Mouse (Mus musculus) erythroblast, embryonic 14.5 days (primary cell): Measurements from ENCODE around the gene Picalm. TPM values are rescaled to one million over a fixed set of nuclear protein-coding genes. Genes with fewer than 3 reads are reported as not detected.

ENCODE experiments used
- H3K27me3 ChIP-seq: 2 replicates; pipeline ENCODE4 v1.6.1; 2012; ENCODE audit warnings: inconsistent platforms; ENCODE audit not compliant: control insufficient read depth
- H3K36me3 ChIP-seq: 2 replicates; pipeline ENCODE4 v1.6.1; 2012; ENCODE audit warnings: mild to moderate bottlenecking, inconsistent platforms; ENCODE audit not compliant: control insufficient read depth
- H3K4me1 ChIP-seq: 2 replicates; pipeline ENCODE4 v1.6.1; 2012; ENCODE audit warnings: inconsistent platforms; ENCODE audit not compliant: control insufficient read depth
- H3K4me3 ChIP-seq: replicated peaks from 2 replicates; pipeline ENCODE3; 2012; ENCODE audit warnings: moderate library complexity, mild to moderate bottlenecking, inconsistent platforms
- H3K9me3 ChIP-seq: 2 replicates; pipeline ENCODE4 v1.6.1; 2012; ENCODE audit warnings: low read length, inconsistent platforms, mixed read lengths; ENCODE audit not compliant: control insufficient read depth
- GATA1 ChIP-seq: IDR thresholded peaks from 2 replicates; pipeline ENCODE4 v1.6.1; 2012; ENCODE audit warnings: low read length, inconsistent platforms, mixed read lengths
- TAL1 ChIP-seq: IDR thresholded peaks from 3 replicates; pipeline ENCODE4 v1.6.1; 2012; ENCODE audit warnings: low read length, inconsistent platforms, mixed read lengths
- polyA plus RNA-seq: library from polyadenylated mRNA; stranded (reverse); fragments of >175 nt; gene quantifications from 2 replicates; pipeline ENCODE4 v1.2.3, GENCODE M21; 2012

Gene Picalm
- 29.3 and 37.6 TPM in 2 replicates for polyA plus RNA-seq

- TF ChIP-seq TAL1 (no peak), GATA1 (no peak)
- Histone ChIP-seq H3K36me3 (peaks cover 35% of the 10 kb centered on the region), H3K4me1 (peaks cover 49% of the 10 kb centered on the region), H3K27me3 (no peaks in the 10 kb centered on the region), H3K4me3 (peak within 1 kb of the TSS; percentile 100), H3K9me3 (no peaks in the 10 kb centered on the region)
Measured at GRCm38 (mm10) chr7:90129732-90130392, at the start of gene Picalm. Picalm (plus strand) TSS chr7:90130213.

GRCm38 (mm10) chr7:90083799-90084198 is 46.2 kb upstream of the Picalm start:
- Histone ChIP-seq H3K4me3 (peak overlapping the region; percentile 43), H3K9me3 (no peaks in the 10 kb centered on the region), H3K4me1 (peaks cover 78% of the 10 kb centered on the region), H3K36me3 (peaks cover 9% of the 10 kb centered on the region; the same call in 1 of the 2 replicates), H3K27me3 (no peaks in the 10 kb centered on the region)
- TF ChIP-seq GATA1 (no peak), TAL1 (no peak)

GRCm38 (mm10) chr7:90084531-90084930 is 45.5 kb upstream of the Picalm start:
- Histone ChIP-seq H3K4me3 (no peak overlapping the region), H3K27me3 (no peaks in the 10 kb centered on the region), H3K4me1 (peaks cover 76% of the 10 kb centered on the region), H3K9me3 (no peaks in the 10 kb centered on the region), H3K36me3 (peaks cover 9% of the 10 kb centered on the region; the same call in 1 of the 2 replicates)
- TF ChIP-seq TAL1 (no peak), GATA1 (no peak)

- H3K36me3 ChIP-seq: peaks cover 9% of the 10 kb centered on the region; the same call in 1 of the 2 replicates
- H3K4me1 ChIP-seq: peaks cover 73% of the 10 kb centered on the region
- TF ChIP-seq TAL1: no peak
- no peak for TF ChIP-seq GATA1
- H3K9me3 ChIP-seq: no peaks in the 10 kb centered on the region
- no peaks in the 10 kb centered on the region for H3K27me3 ChIP-seq
- H3K4me3 ChIP-seq: no peak overlapping the region
Measured at GRCm38 (mm10) chr7:90085713-90086112, 44.3 kb upstream of the Picalm start.

GRCm38 (mm10) chr7:90086821-90087220 is 43.2 kb upstream of the Picalm start:
- TF ChIP-seq TAL1 (no peak), GATA1 (no peak)

GRCm38 (mm10) chr7:90090996-90091395 is 39.0 kb upstream of the Picalm start:
- TF ChIP-seq GATA1 (no peak), TAL1 (no peak)
- H3K4me1 ChIP-seq: peaks cover 49% of the 10 kb centered on the region
- peaks cover 8% of the 10 kb centered on the region for H3K27me3 ChIP-seq
- no peaks in the 10 kb centered on the region for H3K36me3 ChIP-seq
- peaks cover 3% of the 10 kb centered on the region for H3K9me3 ChIP-seq
- H3K4me3 ChIP-seq: no peak overlapping the region

More at GRCm38 (mm10) chr7:90086821-90087220, 43.2 kb upstream of the Picalm start:
- H3K9me3 ChIP-seq: no peaks in the 10 kb centered on the region
- H3K27me3 ChIP-seq: no peaks in the 10 kb centered on the region
- H3K36me3 ChIP-seq: peaks cover 4% of the 10 kb centered on the region; the same call in 1 of the 2 replicates
- peaks cover 64% of the 10 kb centered on the region for H3K4me1 ChIP-seq
- no peak overlapping the region for H3K4me3 ChIP-seq

- Histone ChIP-seq H3K9me3 (peaks cover 3% of the 10 kb centered on the region), H3K4me1 (peaks cover 45% of the 10 kb centered on the region)
Measured at GRCm38 (mm10) chr7:90091756-90092155, 38.3 kb upstream of the Picalm start.

GRCm38 (mm10) chr7:90092452-90093450 is 37.3 kb upstream of the Picalm start:
- H3K4me3 ChIP-seq: no peak overlapping the region
- H3K4me1 ChIP-seq: peaks cover 51% of the 10 kb centered on the region
- peaks cover 16% of the 10 kb centered on the region for H3K27me3 ChIP-seq

More at GRCm38 (mm10) chr7:90091756-90092155, 38.3 kb upstream of the Picalm start:
- peaks cover 11% of the 10 kb centered on the region for H3K27me3 ChIP-seq
- H3K4me3 ChIP-seq: no peak overlapping the region
- no peaks in the 10 kb centered on the region for H3K36me3 ChIP-seq
- TF ChIP-seq GATA1: no peak
- TF ChIP-seq TAL1: no peak

GRCm38 (mm10) chr7:90095097-90095496 is 34.9 kb upstream of the Picalm start:
- Histone ChIP-seq H3K9me3 (peaks cover 3% of the 10 kb centered on the region), H3K4me3 (no peak overlapping the region), H3K36me3 (no peaks in the 10 kb centered on the region), H3K4me1 (peaks cover 63% of the 10 kb centered on the region), H3K27me3 (peaks cover 16% of the 10 kb centered on the region)
- no peak for TF ChIP-seq TAL1
- TF ChIP-seq GATA1: no peak

More at GRCm38 (mm10) chr7:90092452-90093450, 37.3 kb upstream of the Picalm start:
- Histone ChIP-seq H3K36me3 (no peaks in the 10 kb centered on the region), H3K9me3 (peaks cover 3% of the 10 kb centered on the region)
- TF ChIP-seq GATA1 (no peak), TAL1 (no peak)
